Mouse (Mus musculus) left cerebral cortex, adult 6 months (tissue): ENCODE results near the gene Spdye4b. TPM values are rescaled to one million over a fixed set of nuclear protein-coding genes. Genes with fewer than 3 reads are reported as not detected.

ENCODE experiments used
- long read RNA-seq, 2 experiments: library from polyadenylated mRNA; unstranded; transcript quantifications; one replicate each; pipeline ENCODE4 v2.0.0; 2019 to 2020
- polyA plus RNA-seq: library from polyadenylated mRNA; unstranded; fragments of <200 nt; fragmentation: Nextera tagmentation; gene quantifications from 2 replicates; pipeline ENCODE4 v1.2.3, GENCODE M21; 2021

The Spdye4b gene
- polyA plus RNA-seq, result not detected in 2 replicates
- long read RNA-seq, experiment 1, result 0 reads
- long read RNA-seq, experiment 2, result 0 reads

GRCm38 (mm10) chr5:143180255-143181076 is at the start of gene Spdye4b, which contains the start of gene Rbak:
Spdye4b (plus strand) TSS chr5:143181017.
Rbak (minus strand) TSS chr5:143180775.

DNA sequence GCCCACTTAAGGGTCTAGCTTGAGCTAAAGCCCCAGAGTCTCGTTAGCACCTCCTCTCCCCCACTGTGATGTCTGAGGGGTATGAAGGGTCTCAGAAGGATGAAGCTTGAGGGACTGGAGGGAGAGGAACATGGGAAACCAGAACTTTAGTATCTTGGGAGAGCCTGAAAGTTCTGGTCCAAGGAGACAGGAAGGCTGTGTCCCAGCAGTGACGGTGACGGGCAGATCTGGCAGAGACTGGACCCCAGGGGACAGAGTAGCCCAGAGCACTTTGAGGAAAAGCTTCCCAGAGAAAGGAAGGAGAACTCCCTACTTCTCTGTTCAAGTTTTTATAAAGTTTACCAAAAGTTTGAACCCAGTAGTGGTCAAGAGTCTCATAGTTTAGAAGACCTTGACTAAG is 33.3 kb upstream of the Spdye4b start, which contains the start of gene Olfr718-ps1:
Gene Olfr718-ps1, minus strand, starts transcription at position 101 of the 400 bp plus-strand sequence.

GRCm38 (mm10) chr5:143226790-143227189 is 46.0 kb downstream of the Spdye4b start, which contains the start of gene Spdye4a:
Spdye4a (minus strand) TSS chr5:143226890.

GRCm38 (mm10) chr5:143235028-143235693 is 54.3 kb downstream of the Spdye4b start, which contains the start of gene Zfp12:
Zfp12 (plus strand) TSS chr5:143235163.

Other genes starting within 250 kb of the Spdye4b start
- 290 and 331 TPM in 2 replicates for gene Fscn1, start 220.7 kb upstream of the Spdye4b start, polyA plus RNA-seq
- 10.6 and 13.2 TPM in 2 replicates for gene Rnf216, start 68.0 kb upstream of the Spdye4b start, polyA plus RNA-seq
- not detected in 2 replicates for gene Olfr718-ps1, start 33.4 kb upstream of the Spdye4b start, polyA plus RNA-seq
- 3.7 and 4.3 TPM in 2 replicates for gene Rbak, start 242 bp upstream of the Spdye4b start, polyA plus RNA-seq
- not detected in 2 replicates for gene Spdye4a, start 45.9 kb downstream of the Spdye4b start, polyA plus RNA-seq
- gene Zfp12, start 54.1 kb downstream of the Spdye4b start, polyA plus RNA-seq, result 4.1 and 9.7 TPM in 2 replicates
- 4.9 and 9.1 TPM in 2 replicates for gene Zfp316, start 89.0 kb downstream of the Spdye4b start, polyA plus RNA-seq
- 0.48 and 0.82 TPM in 2 replicates for gene Zfp853, start 112.6 kb downstream of the Spdye4b start, polyA plus RNA-seq
- gene E130309D02Rik, start 134.3 kb downstream of the Spdye4b start, polyA plus RNA-seq, result 16.4 and 22.5 TPM in 2 replicates
- gene Zdhhc4, start 148.2 kb downstream of the Spdye4b start, polyA plus RNA-seq, result 46.9 and 60.3 TPM in 2 replicates
- 0.75 and 0.89 TPM in 2 replicates for gene Grid2ip, start 176.3 kb downstream of the Spdye4b start, polyA plus RNA-seq
- 84.4 and 108 TPM in 2 replicates for gene Kdelr2, start 222.8 kb downstream of the Spdye4b start, polyA plus RNA-seq